Mouse (Mus musculus): ENCODE data around the gene Rhcg.

- TF ChIP-seq CTCF (IDR thresholded peaks at IDR 0.05; ENCODE audit: control insufficient read depth, insufficient read depth, insufficient read length) (no peak), MYOD1 (IDR thresholded peaks at IDR 0.05; ENCODE audit: control insufficient read depth, insufficient read length, low read depth) (no peak), USF1 (IDR thresholded peaks at IDR 0.05; ENCODE audit: low read depth) (no peak)
Observed at GRCm38 (mm10) chr7:79659578-79660290, 42.3 kb upstream of the Rhcg start, which contains the start of gene Ticrr.

Data from C2C12 (cell line).